Mouse (Mus musculus) CH12.LX (cell line): ENCODE measurements around the gene Eif1ad.
"Not testable (repeated sequence)": the region's sequence is repeated elsewhere in the genome, so short reads cannot be mapped to it uniquely, and the experiment has no call there.

Source experiments
- BHLHE40 ChIP-seq: IDR thresholded peaks from 2 replicates; pipeline ENCODE4 v1.6.1; 2011; ENCODE audit warnings: mild to moderate bottlenecking, low read depth, low read length, improper control_type of control experiment
- CTCF ChIP-seq, 2 experiments: IDR thresholded peaks in 1 of 2; conservative IDR thresholded peaks in 1 of 2; 2 replicates each; pipeline ENCODE4 v1.5.1; 2011 to 2012; ENCODE audit warnings: low read depth in 2 of 2, low read length in 2 of 2, improper control_type of control experiment in 1 of 2, inconsistent platforms in 1 of 2, mild to moderate bottlenecking in 1 of 2, moderate library complexity in 1 of 2
- ETS1 ChIP-seq: conservative IDR thresholded peaks from 2 replicates; pipeline ENCODE4 v1.6.1; 2012; ENCODE audit warnings: low read depth, mild to moderate bottlenecking, inconsistent platforms, low read length, improper control_type of control experiment, moderate library complexity
- KAT2A ChIP-seq: IDR thresholded peaks from 2 replicates; pipeline ENCODE4 v1.6.1; 2012; ENCODE audit warnings: low read length, improper control_type of control experiment, inconsistent platforms; ENCODE audit not compliant: insufficient replicate concordance
- MAX ChIP-seq: IDR thresholded peaks from 2 replicates; pipeline ENCODE4 v1.6.1; 2011; ENCODE audit warnings: low read length, improper control_type of control experiment
- MAZ ChIP-seq: IDR thresholded peaks from 2 replicates; pipeline ENCODE4 v1.6.1; 2012; ENCODE audit warnings: low read depth, mild to moderate bottlenecking, inconsistent platforms, low read length, improper control_type of control experiment, moderate library complexity
- NRF1 ChIP-seq: IDR thresholded peaks from 2 replicates; pipeline ENCODE4 v1.6.1; 2014; ENCODE audit warnings: low read depth, mild to moderate bottlenecking, inconsistent platforms, low read length, improper control_type of control experiment, moderate library complexity
- POLR2A ChIP-seq: IDR thresholded peaks from 2 replicates; pipeline ENCODE4 v1.6.1; 2011; ENCODE audit warnings: low read depth, mild to moderate bottlenecking, improper control_type of control experiment, low read length
- RAD21 ChIP-seq: IDR thresholded peaks from 2 replicates; pipeline ENCODE4 v1.6.1; 2011; ENCODE audit warnings: low read depth, mild to moderate bottlenecking, low read length, improper control_type of control experiment, moderate library complexity
- TBP ChIP-seq: conservative IDR thresholded peaks from 2 replicates; pipeline ENCODE4 v1.6.1; 2011; ENCODE audit warnings: low read depth, low read length, improper control_type of control experiment
- TCF12 ChIP-seq: IDR thresholded peaks from 2 replicates; pipeline ENCODE4 v1.6.1; 2014; ENCODE audit warnings: low read depth, mild to moderate bottlenecking, inconsistent platforms, low read length, improper control_type of control experiment
- ZKSCAN1 ChIP-seq: IDR thresholded peaks from 2 replicates; pipeline ENCODE4 v1.6.1; 2012; ENCODE audit warnings: low read depth, inconsistent platforms, low read length, improper control_type of control experiment, borderline replicate concordance
- ZMIZ1 ChIP-seq: IDR thresholded peaks from 2 replicates; pipeline ENCODE4 v1.6.1; 2012; ENCODE audit warnings: low read depth, mild to moderate bottlenecking, inconsistent platforms, low read length, improper control_type of control experiment

GRCm38 (mm10) chr19:5349502-5349873 is 17.1 kb upstream of the Eif1ad start, which contains the start of gene Cst6:
- TF ChIP-seq CTCF (conservative IDR thresholded peaks at IDR 0.05 in 1 of 2, IDR thresholded peaks at IDR 0.05 in 1 of 2; ENCODE audit: low read depth in 2 of 2, low read length in 2 of 2); POLR2A; ZKSCAN1; TBP; ETS1; ZMIZ1; RAD21; MAX; NRF1; BHLHE40; TCF12; MAZ; KAT2A: not testable (repeated sequence)
